Mouse (Mus musculus) MN1 (cell line): Measurements from ENCODE around the gene Plscr3.

Experiments
- DNase-seq: peaks from one replicate; pipeline ENCODE4 v3.0.0-alpha.2; 2016; ENCODE audit warnings: low spot score

Plscr3 gene

DNA sequence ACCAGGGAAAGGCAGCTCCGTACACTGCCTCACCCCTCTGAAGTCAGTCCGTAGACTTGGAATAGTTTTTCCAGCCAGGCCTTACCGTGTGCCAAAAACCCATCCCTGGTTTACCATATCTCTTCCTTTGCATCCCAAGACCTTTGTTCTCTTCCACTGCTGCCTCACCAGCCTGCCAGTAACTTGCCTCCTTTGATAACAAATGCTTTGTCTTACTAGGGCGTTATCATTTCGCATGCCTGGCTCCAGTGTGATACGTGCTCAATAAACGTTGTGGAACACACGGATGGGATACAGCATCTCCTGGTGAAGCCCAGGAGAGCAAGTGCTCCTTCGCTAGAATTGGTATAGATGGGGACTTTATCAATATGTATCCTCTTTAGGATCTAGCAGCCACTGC, 21.2 kb downstream of the Plscr3 start:
- no peak for DNase-seq

DNA sequence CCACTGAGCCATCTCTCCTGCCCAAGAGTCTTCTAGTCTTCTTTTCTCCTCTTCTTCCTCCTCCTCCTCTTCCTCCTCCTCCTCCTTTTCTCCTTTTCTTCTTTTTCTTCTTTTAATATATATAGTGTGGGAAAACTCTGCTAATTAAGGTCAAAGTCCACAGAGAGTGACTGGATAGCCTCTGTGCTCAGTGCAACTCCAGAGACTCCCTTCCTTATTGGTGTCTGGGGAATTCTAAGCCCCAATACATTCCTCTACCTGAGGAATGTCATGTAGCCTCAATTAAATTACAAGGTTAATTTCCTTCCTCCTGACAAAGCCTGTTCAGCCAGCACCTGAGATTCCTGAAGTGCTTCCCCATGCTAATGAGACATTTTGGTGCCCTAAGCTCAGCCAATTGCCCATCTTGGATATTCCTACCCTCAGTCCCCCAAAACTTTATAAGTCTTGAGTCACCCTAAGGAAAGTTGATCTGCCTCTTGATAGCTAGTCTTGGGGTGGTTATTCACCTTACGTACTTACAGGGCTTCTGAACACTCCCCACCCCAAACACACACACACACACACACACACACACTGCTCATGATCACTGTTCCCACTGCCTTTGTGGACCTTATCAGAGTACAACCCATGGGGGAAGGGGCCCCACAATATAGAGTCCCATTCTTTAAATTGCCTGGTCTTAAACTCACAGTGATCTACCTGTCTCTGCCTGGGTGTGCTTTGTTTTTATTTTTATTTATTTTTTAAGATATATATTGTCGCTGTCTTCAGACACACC, 24.3 kb downstream of the Plscr3 start:
- DNase-seq = no peak

DNA sequence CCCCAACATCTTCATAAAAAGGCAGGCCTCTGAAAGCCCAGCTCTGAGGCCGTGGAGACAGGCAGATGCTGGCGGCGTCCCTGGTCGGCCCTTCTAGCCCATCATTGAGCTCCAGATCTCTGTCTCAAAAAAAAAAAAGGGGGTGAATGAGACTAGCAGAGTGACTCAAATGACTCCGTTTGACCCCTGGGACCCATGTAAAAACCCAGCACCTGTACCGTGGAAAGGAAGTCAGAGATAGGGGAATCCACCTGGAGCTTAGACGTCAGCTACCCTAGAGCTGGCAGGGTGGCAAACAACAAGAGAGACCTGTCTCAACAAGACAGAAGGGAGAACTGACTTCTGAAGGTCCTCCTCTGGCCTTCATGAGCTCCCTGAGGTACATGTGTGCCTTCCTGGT, 25.6 kb downstream of the Plscr3 start:
- DNase-seq = no peak

DNA sequence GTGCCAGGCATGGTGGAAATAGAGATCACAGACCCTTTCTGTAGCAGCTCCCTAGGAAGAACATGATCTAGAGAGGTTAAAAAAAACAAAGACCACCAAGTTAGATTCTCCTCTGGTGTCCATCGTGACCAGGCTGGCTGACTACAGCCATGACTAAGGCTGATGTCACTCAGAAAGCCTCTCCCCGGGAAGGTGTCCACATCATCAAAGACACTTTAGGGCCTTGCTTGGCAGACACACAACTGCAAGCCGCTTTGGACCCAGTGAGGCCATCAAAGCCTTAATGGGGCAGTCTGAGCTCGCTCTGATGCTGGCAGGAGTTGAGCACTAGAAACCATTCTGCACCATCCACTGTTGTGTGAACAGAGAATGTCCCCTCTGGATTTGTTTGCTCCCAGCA, 26.3 kb downstream of the Plscr3 start:
- no peak for DNase-seq

DNA sequence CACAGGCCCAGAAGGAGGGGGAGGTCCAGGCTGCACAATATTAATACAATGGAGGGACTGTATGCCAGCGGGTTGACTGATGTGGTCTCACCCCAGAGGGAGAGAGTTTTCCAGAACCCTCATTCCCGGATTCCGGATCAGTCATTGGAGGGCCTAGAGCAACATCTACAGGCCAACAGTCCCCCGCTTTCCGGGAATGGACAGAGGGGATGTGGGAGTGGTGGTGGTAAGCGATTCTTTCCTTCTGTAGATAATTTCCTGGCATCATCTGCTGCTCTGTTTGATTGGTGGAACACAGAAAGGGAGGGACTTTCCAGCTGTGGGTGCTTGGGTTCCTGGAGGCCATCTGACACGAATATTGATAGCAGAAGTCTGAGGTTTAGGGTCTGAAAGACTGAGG, 30.0 kb downstream of the Plscr3 start:
- peak; percentile 41 for DNase-seq

DNA sequence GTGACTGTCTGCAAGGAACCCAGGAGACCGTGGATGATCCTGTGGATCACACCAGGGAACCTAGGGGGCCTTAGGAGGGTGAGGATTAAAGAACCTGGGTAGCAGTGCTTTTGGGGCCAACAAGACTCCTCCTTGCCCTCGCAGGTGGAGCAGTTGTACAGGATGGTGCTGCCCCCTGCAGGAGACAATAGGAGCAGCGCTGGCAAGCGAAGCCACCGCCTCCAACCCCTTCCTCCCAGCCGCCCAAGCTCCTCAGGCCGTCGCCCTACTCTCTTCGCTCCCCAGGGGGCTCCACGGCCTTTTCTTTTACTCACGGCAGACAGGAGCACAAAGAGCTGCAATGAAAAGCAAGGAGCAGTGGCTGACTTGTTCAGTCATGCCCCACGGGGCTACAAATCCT, 30.7 kb downstream of the Plscr3 start:
- peak; percentile 88 for DNase-seq

DNA sequence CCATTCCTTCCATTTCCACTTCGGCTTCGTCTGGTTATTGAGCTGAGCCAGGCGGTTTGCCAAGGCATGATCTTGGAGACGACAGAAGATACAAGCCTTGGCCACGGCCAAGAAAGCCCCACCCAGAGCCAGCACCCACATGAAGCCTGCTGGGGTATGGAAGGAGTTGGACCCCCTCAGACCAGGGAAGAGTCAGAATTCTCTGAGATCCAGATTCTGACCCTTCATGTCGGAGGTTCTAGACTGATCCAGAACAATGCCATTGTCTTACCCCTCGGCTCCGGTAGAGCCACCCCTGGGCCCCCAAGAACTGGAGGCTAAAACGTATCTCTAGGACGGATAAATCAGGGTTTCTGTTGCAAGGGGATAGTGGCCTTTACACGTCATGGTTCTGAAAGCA, 31.7 kb downstream of the Plscr3 start, which contains the start of gene Tmem95:
Tmem95 (minus strand) TSS at position 141 of the 400 bp plus-strand sequence.
- DNase-seq = no peak

DNA sequence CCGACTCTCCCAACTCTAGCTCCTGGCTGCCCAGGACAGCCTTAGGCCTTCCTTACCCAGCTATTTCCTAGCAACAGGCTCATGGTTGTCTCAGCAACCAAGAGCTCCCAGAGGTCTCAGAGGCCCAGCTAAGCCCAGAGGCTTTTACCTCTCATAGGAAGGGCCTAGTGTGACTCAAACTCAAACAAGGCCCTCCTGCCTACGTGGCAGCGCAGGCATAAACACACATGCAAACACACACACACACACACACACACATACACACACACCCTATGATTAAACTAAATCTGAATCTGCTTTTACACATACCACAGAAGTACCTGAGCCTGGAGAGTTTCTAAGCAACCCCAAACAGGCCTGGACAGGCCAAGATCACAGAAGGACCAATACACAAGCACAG, 32.2 kb downstream of the Plscr3 start:
- DNase-seq = peak; percentile 42

DNA sequence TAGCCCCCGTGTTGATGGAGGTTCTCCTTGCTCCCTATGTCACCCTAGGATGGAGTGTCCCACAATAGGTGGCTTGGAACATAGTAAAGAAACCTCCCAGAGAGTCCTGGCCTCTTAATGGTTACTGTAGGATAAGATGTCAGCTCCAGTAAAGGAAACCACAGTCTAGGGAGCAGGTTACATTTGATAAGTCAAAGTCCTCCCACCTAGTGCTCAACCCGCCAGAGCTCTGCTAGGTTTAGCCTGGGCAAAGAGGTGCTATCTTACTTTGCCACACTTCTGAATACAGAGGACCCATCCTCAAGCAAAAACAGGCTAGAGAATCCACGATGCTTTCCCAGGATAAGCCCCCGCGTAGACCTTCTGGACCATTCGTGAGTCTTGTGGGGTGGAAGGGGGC, 32.8 kb downstream of the Plscr3 start:
- no peak for DNase-seq

DNA sequence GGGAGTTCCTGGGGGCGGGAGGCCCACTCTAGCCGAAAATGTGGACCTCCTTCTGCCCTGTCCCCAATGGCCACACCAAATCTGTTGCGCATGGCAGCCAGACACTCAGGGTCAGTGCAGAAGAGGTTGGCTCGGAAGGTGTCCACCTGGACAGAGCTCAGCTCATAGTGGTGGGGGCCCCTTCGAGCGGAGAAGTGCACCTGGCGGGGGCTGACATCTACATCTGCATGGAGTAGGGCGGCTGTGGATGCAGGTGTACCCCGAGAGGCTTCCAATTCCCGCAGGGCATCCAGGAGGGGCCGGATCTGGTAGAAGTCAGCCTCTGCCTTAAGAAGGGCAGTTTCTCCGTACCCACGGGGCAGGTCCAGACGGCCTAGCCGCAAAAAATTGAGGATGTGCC, 33.5 kb downstream of the Plscr3 start:
- no peak for DNase-seq

DNA sequence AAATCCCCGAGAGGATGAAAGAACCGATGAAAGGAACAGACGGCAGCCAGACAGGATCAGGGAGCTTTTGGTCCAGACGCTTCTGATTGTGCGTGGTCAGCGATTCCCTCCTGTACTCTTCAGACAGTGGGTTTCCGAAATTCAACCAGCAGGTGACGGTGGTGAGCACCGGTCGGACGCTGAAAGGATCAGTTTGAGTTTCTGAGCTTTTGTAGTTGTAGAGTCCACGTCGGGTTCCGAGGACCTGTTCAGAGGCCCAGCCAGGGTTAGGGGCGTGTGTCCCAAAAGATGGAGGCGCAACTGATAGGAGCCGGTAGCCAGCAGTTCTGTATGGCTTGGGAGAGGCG, 34.3 kb downstream of the Plscr3 start:
- DNase-seq = peak; percentile 87

DNA sequence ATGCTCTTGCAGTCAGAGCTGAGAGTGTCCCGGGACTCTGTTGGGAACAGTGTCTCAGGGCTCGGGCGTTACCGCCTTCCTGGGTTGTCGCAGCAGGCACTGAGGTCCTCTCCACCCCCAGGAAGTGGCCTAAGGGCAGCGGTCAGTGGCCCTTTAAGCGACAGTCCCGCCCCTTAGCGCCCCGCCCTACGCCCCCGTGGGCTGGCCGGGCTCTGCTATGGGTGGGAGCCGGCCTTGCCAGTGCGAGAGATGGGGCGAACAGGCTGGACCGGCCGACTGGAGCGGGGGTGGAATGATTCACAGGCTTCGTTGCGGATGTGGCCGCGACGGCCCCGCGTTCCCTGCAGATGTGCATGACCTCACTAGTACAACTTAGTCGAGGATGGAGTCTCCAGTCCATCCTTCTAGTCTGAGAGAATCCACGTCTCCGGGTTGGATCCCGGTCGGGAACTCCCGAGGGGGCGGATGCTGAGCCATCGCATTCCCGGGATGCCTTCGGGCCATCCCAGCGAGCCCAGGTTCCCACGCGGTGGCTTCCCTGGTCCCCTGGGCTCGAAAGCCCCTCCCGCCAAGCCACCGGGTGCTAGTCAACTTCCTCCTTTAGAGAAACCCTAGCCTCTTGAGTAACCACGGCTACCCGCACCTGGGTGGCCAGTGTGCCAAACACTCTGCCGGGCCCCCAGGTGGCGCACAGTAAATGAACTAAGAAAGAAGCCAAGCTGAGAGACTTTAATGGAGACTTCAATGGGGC, 34.9 kb downstream of the Plscr3 start, which contains the start of gene Kctd11:
Kctd11 (minus strand) TSS at position 554 of the 751 bp plus-strand sequence.
- DNase-seq = peak; percentile 87

DNA sequence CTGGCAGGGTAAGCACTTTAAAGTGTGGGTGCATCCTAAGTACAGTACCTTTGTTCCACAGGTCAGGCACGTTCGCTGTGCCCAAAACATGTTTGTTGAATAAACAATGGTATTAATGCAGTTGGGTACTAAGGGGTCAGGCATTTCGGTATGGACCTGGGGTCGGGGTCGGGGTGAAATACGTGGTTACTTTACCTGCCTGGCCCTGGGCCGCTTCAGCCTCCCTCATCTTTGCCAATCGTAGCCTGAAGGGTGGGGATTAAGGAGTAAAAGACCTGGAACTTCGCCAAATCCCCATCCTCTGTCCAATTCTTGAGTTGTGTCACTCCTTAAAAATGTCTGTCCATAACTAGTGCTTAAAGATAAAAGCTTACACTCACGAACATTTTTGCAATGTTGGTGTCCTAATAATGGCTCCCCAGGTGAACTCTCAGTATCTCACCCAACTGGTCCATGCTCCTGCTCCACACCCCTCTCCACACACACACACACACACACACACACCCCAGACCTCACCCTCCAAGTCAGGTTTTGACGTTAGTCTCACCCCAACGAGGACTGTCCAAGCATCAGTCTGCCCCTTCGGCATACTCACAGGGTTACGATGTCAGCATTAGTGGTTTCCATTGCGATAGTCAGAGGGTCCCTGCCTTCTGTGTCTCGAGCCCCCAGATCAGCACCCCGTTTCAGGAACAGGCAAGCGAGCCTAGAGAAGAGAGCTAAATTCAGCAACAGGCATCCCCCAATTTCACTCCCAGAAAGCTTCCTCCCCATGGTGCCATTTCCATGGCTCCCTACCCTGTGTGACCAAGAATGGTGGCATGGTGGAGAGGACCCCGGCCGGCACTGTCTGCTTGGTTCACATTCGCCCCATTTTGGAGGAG, 35.9 kb downstream of the Plscr3 start:
- no peak for DNase-seq

DNA sequence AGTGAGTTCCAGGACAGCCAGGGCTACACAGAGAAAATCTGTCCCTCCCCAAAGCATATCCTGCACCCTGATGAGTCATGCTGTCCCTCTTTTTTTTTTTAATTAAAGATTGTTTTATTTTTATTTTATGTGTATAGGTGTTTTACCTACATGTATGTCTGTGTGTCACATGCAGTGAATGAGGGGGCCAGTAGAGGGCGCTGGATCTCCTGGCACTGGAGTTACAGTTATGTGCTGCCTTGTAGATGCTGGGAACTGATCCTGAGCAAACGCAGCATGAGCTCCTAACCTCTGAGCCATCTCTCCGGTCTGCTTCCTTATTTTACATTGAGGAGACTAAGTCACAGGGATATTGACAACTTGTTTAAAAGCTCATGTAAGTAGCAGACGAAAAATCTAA, 36.9 kb downstream of the Plscr3 start:
- DNase-seq = no peak

DNA sequence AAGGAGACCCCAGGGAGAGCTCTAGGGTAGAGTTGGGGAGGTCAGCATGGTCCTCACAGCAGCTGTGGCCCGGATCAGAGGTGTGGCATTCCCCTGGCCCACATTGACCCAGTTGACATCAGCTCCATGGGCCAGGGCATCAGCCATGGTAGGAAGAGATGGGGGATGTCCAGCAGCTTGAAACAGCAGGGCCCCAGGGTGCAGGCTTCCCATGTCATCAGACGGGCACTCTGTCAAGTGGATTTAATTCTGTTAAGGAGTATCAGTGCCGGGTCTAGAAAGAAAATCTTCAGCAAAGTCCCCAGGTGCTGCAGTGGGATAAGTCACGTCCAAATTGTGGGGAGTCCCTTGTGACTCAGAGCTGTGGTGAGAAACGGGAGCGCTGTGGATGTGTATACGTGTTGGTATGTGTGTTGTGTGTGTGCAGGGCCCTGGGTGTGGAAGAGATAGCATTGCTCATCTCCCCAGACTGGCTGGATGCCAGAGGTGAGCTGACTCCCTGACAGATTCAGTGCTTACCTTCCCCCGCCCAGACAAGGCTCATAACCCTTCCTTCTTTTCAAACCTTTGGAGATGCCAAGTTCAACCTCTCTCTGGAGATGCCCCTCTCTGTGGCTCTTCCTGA, 37.5 kb downstream of the Plscr3 start:
- DNase-seq = no peak

DNA sequence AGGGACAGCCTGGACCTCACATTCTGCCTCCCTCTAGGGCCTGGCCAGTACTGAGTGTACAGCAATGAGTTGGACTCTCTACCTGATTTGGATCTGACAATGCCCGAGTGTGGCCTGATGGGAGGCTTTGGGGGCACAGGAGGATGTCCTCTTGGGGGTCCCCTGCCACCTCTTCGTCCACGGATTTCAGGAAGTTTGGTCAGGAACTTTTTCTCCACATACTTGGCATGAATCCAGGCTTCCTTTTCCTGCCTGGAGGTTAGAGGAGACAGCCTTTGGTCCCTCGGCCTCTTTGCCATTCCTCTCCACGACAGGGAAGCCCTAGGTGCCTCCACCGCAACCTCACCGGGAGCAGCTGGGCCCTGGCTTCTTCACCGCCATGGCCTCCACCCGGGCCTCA, 38.1 kb downstream of the Plscr3 start:
- no peak for DNase-seq

DNA sequence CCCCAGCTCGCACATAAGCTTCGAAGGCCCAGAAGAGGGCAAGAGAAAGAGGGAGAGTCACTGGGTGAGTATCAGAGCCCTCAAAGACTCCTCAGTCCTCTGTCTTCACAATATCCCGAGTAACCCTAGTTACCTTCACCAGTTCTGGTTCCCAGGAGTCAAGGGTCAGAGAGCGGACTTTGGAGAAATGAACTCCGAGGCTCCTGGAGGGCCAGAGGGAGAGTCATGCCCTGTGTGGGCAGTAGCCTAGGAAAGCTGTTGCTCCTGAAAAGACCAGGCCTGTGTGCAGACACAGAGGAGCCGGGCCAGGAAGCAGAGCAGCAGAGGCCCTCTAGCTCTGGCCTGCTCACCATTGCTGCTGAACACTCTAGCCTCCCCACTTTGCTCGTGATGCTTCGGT, 38.5 kb downstream of the Plscr3 start:
- no peak for DNase-seq

DNA sequence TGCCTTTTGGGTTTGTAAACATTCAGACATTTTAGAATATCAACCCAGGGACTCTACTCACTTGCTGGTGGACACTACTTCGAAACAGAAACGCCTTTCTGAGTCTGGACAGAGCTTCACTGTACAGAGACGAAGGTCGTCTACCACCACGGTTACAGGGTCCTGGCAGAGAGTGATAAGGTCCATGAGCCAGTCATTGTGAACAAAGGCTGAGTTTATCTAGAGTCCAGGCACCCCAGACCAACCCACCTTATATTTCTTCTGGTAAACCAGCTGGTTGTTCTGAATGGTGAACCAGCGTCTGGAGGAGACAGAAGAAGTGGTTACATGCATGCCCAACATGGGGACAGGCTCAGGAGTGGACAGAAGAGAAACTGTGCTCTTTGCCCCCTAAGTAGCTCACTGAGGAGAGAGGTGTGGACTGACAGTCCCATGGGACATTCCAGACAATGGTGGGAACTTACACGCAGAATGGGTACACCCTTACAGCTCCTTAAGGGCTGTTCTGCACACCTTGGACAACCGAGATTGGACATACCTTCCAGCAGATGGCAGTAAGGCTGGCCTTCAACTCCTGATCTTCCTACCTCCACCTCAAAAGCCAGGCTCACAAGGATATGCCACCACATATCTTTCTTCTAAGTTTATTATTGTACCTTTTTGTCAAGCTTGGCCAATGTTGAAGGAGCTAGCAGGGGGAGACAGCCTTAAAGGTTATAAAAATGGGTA, 40.9 kb downstream of the Plscr3 start:
- no peak for DNase-seq

DNA sequence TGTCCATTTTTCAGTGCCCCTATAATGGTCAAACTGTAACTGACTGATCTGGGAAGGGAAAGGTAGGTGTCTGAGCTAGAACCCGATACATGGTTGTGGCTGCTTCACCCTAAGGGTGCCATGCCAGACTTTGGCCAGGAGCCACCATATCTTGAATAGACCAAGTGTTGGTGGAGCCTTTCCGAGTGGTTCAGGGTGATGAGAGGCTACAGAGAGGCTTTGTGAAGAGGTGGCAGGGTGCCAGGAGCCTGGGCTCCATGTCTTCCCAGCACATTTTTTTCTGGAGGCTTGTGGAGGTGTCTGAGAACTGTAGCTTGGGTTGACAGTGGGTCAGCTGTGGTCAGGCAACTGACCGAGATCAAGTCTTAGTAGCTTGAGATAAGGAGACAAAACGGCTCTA, 45.3 kb downstream of the Plscr3 start:
- no peak for DNase-seq

DNA sequence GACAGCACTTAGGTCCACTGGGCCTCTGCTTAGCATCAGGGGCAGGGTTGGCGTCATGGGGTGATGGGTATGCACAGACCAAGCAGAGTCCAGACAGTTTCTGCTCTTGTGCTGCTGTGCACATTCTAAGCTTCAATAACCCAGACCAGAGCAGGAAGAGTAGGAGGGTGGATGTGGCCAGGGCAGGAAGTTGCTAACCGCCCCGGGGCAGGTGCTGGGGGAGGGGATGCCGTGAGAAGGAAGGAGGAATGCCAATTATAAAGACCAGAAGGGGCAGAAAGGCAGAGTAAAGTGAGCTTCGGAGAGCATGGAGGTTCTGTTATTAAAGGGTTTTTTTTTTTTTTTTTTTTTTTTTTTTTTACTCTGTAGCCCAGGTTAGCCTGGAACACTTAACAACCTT, 48.5 kb downstream of the Plscr3 start:
- DNase-seq = no peak

DNA sequence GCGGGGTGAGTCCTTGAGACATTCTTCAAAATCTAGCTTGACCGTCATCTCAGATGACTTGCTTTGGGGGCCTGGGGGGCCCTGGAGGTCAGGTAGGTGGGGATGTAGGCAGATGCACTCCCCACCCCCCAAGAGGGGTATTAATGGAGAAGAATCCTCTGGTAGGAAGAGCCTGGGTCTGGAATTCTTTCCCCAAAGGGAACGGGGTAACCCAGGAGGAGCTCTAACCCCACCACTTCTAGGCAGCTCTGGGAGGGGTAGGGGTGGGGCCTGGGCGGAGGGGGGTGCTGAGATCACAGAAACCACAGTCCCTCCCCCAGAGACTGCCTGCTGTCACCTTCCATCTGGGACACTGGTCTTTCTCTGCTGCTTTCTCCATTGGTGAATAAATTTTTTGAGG, 49.1 kb downstream of the Plscr3 start, which contains the start of gene Acap1:
Acap1 (minus strand) TSS at position 249 of the 400 bp plus-strand sequence.
- DNase-seq = no peak
